Mouse (Mus musculus): Measurements from ENCODE around the gene Hibadh. TPM values are rescaled to one million over a fixed set of nuclear protein-coding genes. Genes with fewer than 3 reads are reported as not detected.

The Hibadh gene
- total and polyA plus RNA-seq, 2 experiments: 225 to 308 TPM

GRCm38 (mm10) chr6:52606746-52607347, 33.3 kb downstream of the Hibadh start:
- Histone ChIP-seq H3K79me2 (ENCODE audit: control insufficient read depth, insufficient read depth, low read length) (peaks cover 9% of the 10 kb centered on the region; the same call in 1 of the 2 replicates), H3K4me1 (ENCODE audit: control insufficient read depth, insufficient read depth, low read length) (peaks cover 24% of the 10 kb centered on the region), H3K27me3 (ENCODE audit: control insufficient read depth, insufficient read depth, low read length) (no peaks in the 10 kb centered on the region), H3K27ac (replicated peaks; ENCODE audit: insufficient read depth, low read depth, low read length) (no peak overlapping the region), H3K4me3 (ENCODE audit: insufficient read depth, low read depth, low read length) (no peak overlapping the region), H3K36me3 (ENCODE audit: control insufficient read depth, insufficient read depth, low read length) (peaks cover 4% of the 10 kb centered on the region), H3K9ac (ENCODE audit: low read depth, low read length) (no peak overlapping the region)
- no peak for DNase-seq (ENCODE audit: extremely low read depth, low read depth, low spot score)
- TF ChIP-seq CTCF (IDR thresholded peaks at IDR 0.05; ENCODE audit: low read depth, low read length): no peak
- TF ChIP-seq POLR2A (IDR thresholded peaks at IDR 0.05; ENCODE audit: extremely low read depth, insufficient read depth, low read length): no peak
- 81% methylated on average over 7 of the region's 7 CpGs for WGBS

- Histone ChIP-seq H3K36me3 (ENCODE audit: control insufficient read depth, insufficient read depth, low read length) (no peaks in the 10 kb centered on the region), H3K4me3 (ENCODE audit: insufficient read depth, low read depth, low read length) (0 out of 2 replicates have a peak overlapping the region, but pooled peaks have one; percentile 7), H3K79me2 (ENCODE audit: control insufficient read depth, insufficient read depth, low read length) (peaks cover 10% of the 10 kb centered on the region; the same call in 1 of the 2 replicates), H3K27me3 (ENCODE audit: control insufficient read depth, insufficient read depth, low read length) (no peaks in the 10 kb centered on the region), H3K4me1 (ENCODE audit: control insufficient read depth, insufficient read depth, low read length) (peaks cover 26% of the 10 kb centered on the region), H3K9ac (ENCODE audit: low read depth, low read length) (no peak overlapping the region), H3K27ac (replicated peaks; ENCODE audit: insufficient read depth, low read depth, low read length) (peak overlapping the region; percentile 59)
- TF ChIP-seq POLR2A (IDR thresholded peaks at IDR 0.05; ENCODE audit: extremely low read depth, insufficient read depth, low read length) (no peak), CTCF (IDR thresholded peaks at IDR 0.05; ENCODE audit: low read depth, low read length) (no peak)
- DNase-seq (ENCODE audit: extremely low read depth, low read depth, low spot score): peak; percentile 97
- 24% methylated on average over 7 of the region's 7 CpGs for WGBS
These were observed 38.2 kb downstream of the Hibadh start for GRCm38 (mm10) chr6:52601706-52602642.

- peaks cover 22% of the 10 kb centered on the region for H3K4me1 ChIP-seq (ENCODE audit: control insufficient read depth, insufficient read depth, low read length)
- 9% methylated on average over 4 of the region's 4 CpGs for WGBS
- H3K27me3 ChIP-seq (ENCODE audit: control insufficient read depth, insufficient read depth, low read length): no peaks in the 10 kb centered on the region
- TF ChIP-seq POLR2A (IDR thresholded peaks at IDR 0.05; ENCODE audit: extremely low read depth, insufficient read depth, low read length) (no peak), CTCF (IDR thresholded peaks at IDR 0.05; ENCODE audit: low read depth, low read length) (peak; percentile 17; the same call in 1 of the 2 replicates)
- peak; percentile 72 for DNase-seq (ENCODE audit: extremely low read depth, low read depth, low spot score)
- H3K27ac ChIP-seq (replicated peaks; ENCODE audit: insufficient read depth, low read depth, low read length): 0 out of 2 replicates have a peak overlapping the region, but pooled peaks have one; percentile 29
- H3K9ac ChIP-seq (ENCODE audit: low read depth, low read length): no peak overlapping the region
- H3K36me3 ChIP-seq (ENCODE audit: control insufficient read depth, insufficient read depth, low read length): no peaks in the 10 kb centered on the region
- H3K4me3 ChIP-seq (ENCODE audit: insufficient read depth, low read depth, low read length): 0 out of 2 replicates have a peak overlapping the region, but pooled peaks have one; percentile 7
- H3K79me2 ChIP-seq (ENCODE audit: control insufficient read depth, insufficient read depth, low read length): peaks cover 14% of the 10 kb centered on the region; the same call in 1 of the 2 replicates
These were observed 39.1 kb downstream of the Hibadh start for GRCm38 (mm10) chr6:52601117-52601516.

DNA sequence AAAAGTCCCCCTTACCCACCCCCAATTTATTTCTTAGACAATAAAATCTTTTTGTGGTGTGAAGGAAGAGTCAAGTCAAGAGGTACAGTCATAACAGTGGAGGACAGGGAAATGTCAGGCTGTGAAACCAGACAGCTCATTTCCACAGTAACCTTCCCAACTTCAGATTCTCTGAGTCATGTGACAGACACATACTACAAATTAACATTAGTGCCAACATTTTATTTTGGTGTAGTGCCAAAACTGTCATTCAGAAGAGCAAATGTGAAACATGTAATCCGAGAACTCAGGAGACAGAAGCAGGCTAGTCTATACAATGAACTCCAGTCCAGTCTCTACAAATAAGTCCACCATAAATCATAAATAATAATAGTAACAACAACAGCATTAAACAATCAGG, 45.4 kb downstream of the Hibadh start:
- Histone ChIP-seq H3K36me3 (ENCODE audit: control insufficient read depth, insufficient read depth, low read length) (peaks cover 6% of the 10 kb centered on the region), H3K4me1 (ENCODE audit: control insufficient read depth, insufficient read depth, low read length) (peaks cover 2% of the 10 kb centered on the region; the same call in 1 of the 2 replicates), H3K79me2 (ENCODE audit: control insufficient read depth, insufficient read depth, low read length) (peaks cover 23% of the 10 kb centered on the region; the same call in 1 of the 2 replicates), H3K27ac (replicated peaks; ENCODE audit: insufficient read depth, low read depth, low read length) (no peak overlapping the region), H3K27me3 (ENCODE audit: control insufficient read depth, insufficient read depth, low read length) (no peaks in the 10 kb centered on the region), H3K9ac (ENCODE audit: low read depth, low read length) (no peak overlapping the region), H3K4me3 (ENCODE audit: insufficient read depth, low read depth, low read length) (no peak overlapping the region)
- WGBS: 40% methylated on average over 1 of the region's 1 CpGs
- no peak for DNase-seq (ENCODE audit: extremely low read depth, low read depth, low spot score)
- TF ChIP-seq POLR2A (IDR thresholded peaks at IDR 0.05; ENCODE audit: extremely low read depth, insufficient read depth, low read length) (no peak), CTCF (IDR thresholded peaks at IDR 0.05; ENCODE audit: low read depth, low read length) (no peak)

- no peak for DNase-seq (ENCODE audit: extremely low read depth, low read depth, low spot score)
- Histone ChIP-seq H3K9ac (ENCODE audit: low read depth, low read length) (no peak overlapping the region), H3K4me1 (ENCODE audit: control insufficient read depth, insufficient read depth, low read length) (peaks cover 7% of the 10 kb centered on the region; the same call in 1 of the 2 replicates), H3K4me3 (ENCODE audit: insufficient read depth, low read depth, low read length) (no peak overlapping the region), H3K36me3 (ENCODE audit: control insufficient read depth, insufficient read depth, low read length) (peaks cover 4% of the 10 kb centered on the region; the same call in 1 of the 2 replicates), H3K27ac (replicated peaks; ENCODE audit: insufficient read depth, low read depth, low read length) (no peak overlapping the region), H3K79me2 (ENCODE audit: control insufficient read depth, insufficient read depth, low read length) (peaks cover 15% of the 10 kb centered on the region; the same call in 1 of the 2 replicates), H3K27me3 (ENCODE audit: control insufficient read depth, insufficient read depth, low read length) (no peaks in the 10 kb centered on the region)
- TF ChIP-seq CTCF (IDR thresholded peaks at IDR 0.05; ENCODE audit: low read depth, low read length): no peak
- TF ChIP-seq POLR2A (IDR thresholded peaks at IDR 0.05; ENCODE audit: extremely low read depth, insufficient read depth, low read length): no peak
These were observed 53.6 kb downstream of the Hibadh start for GRCm38 (mm10) chr6:52586564-52586963.

Measured in liver, adult 2 months (tissue).